Mouse (Mus musculus) bone marrow, adult 2 months (tissue): ENCODE measurements around the gene Pdss2. TPM values are rescaled to one million over a fixed set of nuclear protein-coding genes. Genes with fewer than 3 reads are reported as not detected.
A peak's percentile ranks its signal among the peaks of the same experiment; 100 is the strongest.

Experiments used
- H3K27ac ChIP-seq: fragments of 200-500 bp; 2 replicates; pipeline ENCODE4 v1.5.1; 2012; ENCODE audit warnings: low read depth, mild to moderate bottlenecking, control low read depth, inconsistent platforms, low read length; ENCODE audit not compliant: control insufficient read depth, poor library complexity, insufficient read depth
- H3K4me1 ChIP-seq: fragments of 200-500 bp; 2 replicates; pipeline ENCODE4 v1.6.1; 2011; ENCODE audit warnings: low read length; ENCODE audit not compliant: control insufficient read depth, insufficient read depth
- H3K4me3 ChIP-seq: fragments of 200-500 bp; replicated peaks from 2 replicates; pipeline ENCODE3; 2011; ENCODE audit warnings: mild to moderate bottlenecking, low read depth, low read length, control low read depth; ENCODE audit not compliant: control insufficient read depth
- CTCF ChIP-seq: fragments of 200-500 bp; IDR thresholded peaks from 2 replicates; pipeline ENCODE4 v1.5.1; 2011; ENCODE audit warnings: low read length, control low read depth; ENCODE audit not compliant: control insufficient read depth, insufficient read depth
- POLR2A ChIP-seq: fragments of 200-500 bp; IDR thresholded peaks from 2 replicates; pipeline ENCODE4 v1.6.1; 2011; ENCODE audit warnings: low read depth, mild to moderate bottlenecking, control low read depth, low read length, borderline replicate concordance; ENCODE audit not compliant: control insufficient read depth
- WGBS: fragments of 180-500 bp; shearing (Covaris S2); methylation state at CpG from one replicate; pipeline ENCODE4 v1.1.7; 2018; 5-methylcytosine and 5-hydroxymethylcytosine counted together
- polyA plus RNA-seq: library from polyadenylated mRNA; stranded (reverse); fragments of >200 nt; gene quantifications from 2 replicates; pipeline ENCODE4 v1.2.4, GENCODE M21; 2011; ENCODE audit warnings: low replicate concordance; ENCODE audit not compliant: missing spikeins, insufficient read depth, insufficient read length

Gene Pdss2
- polyA plus RNA-seq, 1 experiment = 10.9 TPM

- Histone ChIP-seq H3K27ac (no peak overlapping the region), H3K4me3 (no peak overlapping the region), H3K4me1 (no peaks in the 10 kb centered on the region)
- WGBS = 91% methylated on average over 3 of the region's 3 CpGs
- TF ChIP-seq POLR2A = no peak
- TF ChIP-seq CTCF = no peak
Measured at GRCm38 (mm10) chr10:43435757-43436156, 214.5 kb downstream of the Pdss2 start.

GRCm38 (mm10) chr10:43439492-43439941 lies 218.2 kb downstream of the Pdss2 start:
- WGBS = 81% methylated on average over 7 of the region's 7 CpGs
- Histone ChIP-seq H3K4me3 (no peak overlapping the region), H3K4me1 (no peaks in the 10 kb centered on the region), H3K27ac (no peak overlapping the region)
- TF ChIP-seq CTCF (no peak), POLR2A (no peak)

- WGBS = 70% methylated on average over 13 of the region's 13 CpGs
- Histone ChIP-seq H3K4me1 (no peaks in the 10 kb centered on the region), H3K27ac (no peak overlapping the region), H3K4me3 (no peak overlapping the region)
- TF ChIP-seq POLR2A (no peak), CTCF (no peak)
Measured at GRCm38 (mm10) chr10:43440050-43440449, 218.8 kb downstream of the Pdss2 start.

- Histone ChIP-seq H3K27ac (no peak overlapping the region), H3K4me3 (no peak overlapping the region), H3K4me1 (no peaks in the 10 kb centered on the region)
- no peak for TF ChIP-seq CTCF
- WGBS = 76% methylated on average over 15 of the region's 15 CpGs
Measured at GRCm38 (mm10) chr10:43440981-43441740, 219.9 kb downstream of the Pdss2 start.

- H3K4me1 ChIP-seq = no peaks in the 10 kb centered on the region
- TF ChIP-seq CTCF (no peak), POLR2A (no peak)
- H3K27ac ChIP-seq = no peak overlapping the region
- no peak overlapping the region for H3K4me3 ChIP-seq
- 78% methylated on average over 3 of the region's 3 CpGs for WGBS
Measured at GRCm38 (mm10) chr10:43448656-43449055, 227.4 kb downstream of the Pdss2 start.

GRCm38 (mm10) chr10:43451848-43452662 lies 230.8 kb downstream of the Pdss2 start:
- no peak overlapping the region for H3K27ac ChIP-seq
- H3K4me3 ChIP-seq = peak overlapping the region; percentile 12
- WGBS = 18% methylated on average over 16 of the region's 16 CpGs
- H3K4me1 ChIP-seq = no peaks in the 10 kb centered on the region
- TF ChIP-seq CTCF (peak; percentile 57), POLR2A (no peak)

- WGBS = 20% methylated on average over 5 of the region's 5 CpGs
- Histone ChIP-seq H3K4me1 (no peaks in the 10 kb centered on the region), H3K27ac (no peak overlapping the region), H3K4me3 (no peak overlapping the region)
- TF ChIP-seq POLR2A (no peak), CTCF (no peak)
Measured at GRCm38 (mm10) chr10:43452663-43452996, 231.3 kb downstream of the Pdss2 start.

- Histone ChIP-seq H3K4me1 (no peaks in the 10 kb centered on the region), H3K4me3 (no peak overlapping the region), H3K27ac (no peak overlapping the region)
- 77% methylated on average over 1 of the region's 1 CpGs for WGBS
- TF ChIP-seq CTCF = no peak
- TF ChIP-seq POLR2A = no peak
Measured at GRCm38 (mm10) chr10:43454219-43454618, 232.9 kb downstream of the Pdss2 start.

GRCm38 (mm10) chr10:43454671-43455070 lies 233.4 kb downstream of the Pdss2 start:
- no peak for TF ChIP-seq POLR2A
- no peak for TF ChIP-seq CTCF
- 87% methylated on average over 3 of the region's 3 CpGs for WGBS

More at GRCm38 (mm10) chr10:43454671-43455070, 233.4 kb downstream of the Pdss2 start:
- H3K4me3 ChIP-seq = no peak overlapping the region
- no peak overlapping the region for H3K27ac ChIP-seq
- no peaks in the 10 kb centered on the region for H3K4me1 ChIP-seq
